Mouse (Mus musculus) embryonic facial prominence, embryonic 10.5 days (tissue): ENCODE results near the gene Pbx4. TPM values are rescaled to one million over a fixed set of nuclear protein-coding genes. Genes with fewer than 3 reads are reported as not detected.
A peak's percentile ranks its signal among the peaks of the same experiment; 100 is the strongest.

Experiments used
- DNase-seq: peaks from one replicate; pipeline ENCODE4 v3.0.0-alpha.2; 2017; ENCODE audit warnings: low spot score
- H3K27ac ChIP-seq: fragments of 300-500 bp; sonication (generic); replicated peaks from 2 replicates; pipeline ENCODE4 v1.5.1; 2016; ENCODE audit warnings: mild to moderate bottlenecking
- H3K27me3 ChIP-seq: fragments of 300-500 bp; sonication (generic); replicated peaks from 2 replicates; pipeline ENCODE4 v1.6.1; 2016; ENCODE audit warnings: low read depth, mild to moderate bottlenecking; ENCODE audit not compliant: poor library complexity, severe bottlenecking
- H3K36me3 ChIP-seq: fragments of 300-500 bp; sonication (generic); replicated peaks from 2 replicates; pipeline ENCODE4 v1.6.1; 2016; ENCODE audit warnings: mild to moderate bottlenecking, moderate library complexity
- H3K4me1 ChIP-seq: fragments of 300-500 bp; sonication (generic); 2 replicates; pipeline ENCODE4 v1.6.1; 2016
- H3K4me3 ChIP-seq: fragments of 300-500 bp; sonication (generic); 2 replicates; pipeline ENCODE4 v1.5.1; 2016; ENCODE audit warnings: mild to moderate bottlenecking, moderate library complexity
- H3K9me3 ChIP-seq: fragments of 300-500 bp; sonication (generic); 2 replicates; pipeline ENCODE4 v1.6.1; 2016; ENCODE audit warnings: mild to moderate bottlenecking
- WGBS: fragments of 180-500 bp; shearing (Covaris S2); methylation state at CpG from one replicate; pipeline ENCODE4 v1.1.7; 2016; 5-methylcytosine and 5-hydroxymethylcytosine counted together
- polyA plus RNA-seq: library from polyadenylated mRNA; unstranded; fragments of >200 nt; fragmentation: Nextera tagmentation; extraction: Ambion mirVana; gene quantifications from 2 replicates; pipeline ENCODE4 v1.2.1, GENCODE M21; 2016

Pbx4 gene
- polyA plus RNA-seq, 1 experiment from 2014 or later = 17.1 TPM

DNA sequence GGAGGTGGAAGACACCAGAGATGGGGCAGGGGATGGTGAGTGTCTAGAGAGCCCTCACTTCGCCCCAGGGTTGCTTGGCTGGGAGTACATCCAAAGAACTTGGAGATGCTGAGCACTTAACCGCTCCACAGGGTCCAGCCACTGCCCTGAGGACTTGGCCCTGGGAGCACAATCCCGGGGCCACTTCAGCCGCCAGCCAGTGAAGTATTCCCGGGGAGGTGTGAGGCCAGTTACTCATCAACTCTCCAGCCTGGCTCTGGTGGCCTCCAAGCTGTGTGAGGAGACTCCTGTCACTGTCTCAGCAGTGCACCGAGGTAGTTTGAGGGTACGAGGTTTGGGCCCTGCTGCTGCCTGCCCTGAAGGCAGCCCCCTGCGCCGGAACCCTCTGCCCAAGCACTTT, 11.8 kb upstream of the Pbx4 start:
- peaks cover 64% of the 10 kb centered on the region for H3K36me3 ChIP-seq
- 84% methylated on average over 9 of the region's 9 CpGs for WGBS
- peaks cover 42% of the 10 kb centered on the region for H3K4me1 ChIP-seq
- DNase-seq = no peak
- no peaks in the 10 kb centered on the region for H3K9me3 ChIP-seq
- H3K27ac ChIP-seq = no peak overlapping the region
- no peak overlapping the region for H3K4me3 ChIP-seq
- peaks cover 5% of the 10 kb centered on the region; the same call in 1 of the 2 replicates for H3K27me3 ChIP-seq

DNA sequence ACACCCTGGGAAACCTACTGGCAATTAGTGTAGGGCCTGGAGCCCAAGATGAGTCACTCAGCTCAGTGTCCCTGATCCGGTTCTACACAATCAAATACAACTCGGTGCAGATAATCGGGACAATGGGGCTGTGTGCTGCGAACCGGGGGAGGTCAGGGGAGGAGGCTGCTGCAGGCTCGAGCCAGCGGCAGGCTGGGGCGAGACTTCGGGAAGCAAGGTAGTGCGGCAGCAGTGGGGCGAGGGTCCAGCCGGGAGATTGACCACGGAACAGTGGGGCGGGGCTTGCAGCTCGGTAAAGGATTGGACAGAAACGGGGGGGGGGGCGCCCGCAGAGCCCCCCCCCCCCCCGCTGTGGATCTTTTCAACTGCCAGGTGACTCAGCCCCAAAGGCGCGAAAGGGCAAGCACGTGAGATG, 10.3 kb upstream of the Pbx4 start:
- Histone ChIP-seq H3K4me3 (peak overlapping the region; percentile 67), H3K27ac (peak overlapping the region; percentile 85), H3K36me3 (peaks cover 64% of the 10 kb centered on the region), H3K27me3 (peaks cover 5% of the 10 kb centered on the region; the same call in 1 of the 2 replicates), H3K9me3 (no peaks in the 10 kb centered on the region), H3K4me1 (peaks cover 35% of the 10 kb centered on the region)
- DNase-seq = no peak
- 2% methylated on average over 17 of the region's 22 CpGs for WGBS

DNA sequence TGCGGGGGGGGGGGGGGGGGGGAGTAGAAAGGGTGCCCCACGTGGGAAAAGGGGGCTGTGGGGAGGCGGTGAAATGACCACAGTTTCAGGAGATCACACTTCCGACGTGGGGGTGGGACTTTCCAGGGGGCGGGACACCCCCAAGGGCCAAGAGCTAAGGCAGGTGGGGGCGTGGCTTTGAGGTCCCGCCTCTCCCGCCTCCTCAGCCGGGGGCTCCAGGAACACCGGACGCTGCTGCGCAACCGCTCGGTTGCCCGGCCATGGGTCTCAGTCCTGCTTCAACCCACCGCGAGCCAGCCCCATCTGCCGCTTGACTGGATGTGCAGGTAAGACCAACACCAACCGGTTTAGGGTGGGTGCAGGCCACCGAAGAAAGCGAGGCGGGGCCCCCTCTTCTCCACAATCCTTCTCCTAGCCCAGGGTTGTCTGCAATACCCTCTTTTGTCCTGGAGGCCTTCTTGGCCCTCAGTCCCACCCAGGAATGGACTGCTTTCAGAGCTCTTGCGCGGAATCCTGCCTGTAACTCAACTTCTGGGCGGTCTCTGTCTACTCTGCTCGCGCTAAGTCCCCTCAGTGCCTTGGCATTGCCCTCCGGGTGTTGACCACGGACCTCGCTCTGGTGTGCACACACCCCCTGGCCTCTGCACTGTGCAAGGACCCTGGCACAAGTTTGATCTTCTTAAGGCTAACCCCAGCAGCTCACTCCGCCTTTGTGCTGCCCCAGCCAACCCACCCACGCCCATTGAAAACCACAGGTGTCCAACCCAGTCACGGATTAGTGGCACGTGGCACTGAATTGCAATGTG, 9.7 kb upstream of the Pbx4 start, which contains the start of gene Lpar2:
Lpar2 (plus strand) TSS at position 44 of the 806 bp plus-strand sequence.
- DNase-seq = peak; percentile 93
- peaks cover 35% of the 10 kb centered on the region for H3K4me1 ChIP-seq
- peaks cover 64% of the 10 kb centered on the region for H3K36me3 ChIP-seq
- H3K27me3 ChIP-seq = peaks cover 5% of the 10 kb centered on the region; the same call in 1 of the 2 replicates
- 1% methylated on average over 32 of the region's 35 CpGs for WGBS
- no peaks in the 10 kb centered on the region for H3K9me3 ChIP-seq
- H3K27ac ChIP-seq = peak within 1 kb of the TSS; percentile 85
- peak within 1 kb of the TSS; percentile 67 for H3K4me3 ChIP-seq

DNA sequence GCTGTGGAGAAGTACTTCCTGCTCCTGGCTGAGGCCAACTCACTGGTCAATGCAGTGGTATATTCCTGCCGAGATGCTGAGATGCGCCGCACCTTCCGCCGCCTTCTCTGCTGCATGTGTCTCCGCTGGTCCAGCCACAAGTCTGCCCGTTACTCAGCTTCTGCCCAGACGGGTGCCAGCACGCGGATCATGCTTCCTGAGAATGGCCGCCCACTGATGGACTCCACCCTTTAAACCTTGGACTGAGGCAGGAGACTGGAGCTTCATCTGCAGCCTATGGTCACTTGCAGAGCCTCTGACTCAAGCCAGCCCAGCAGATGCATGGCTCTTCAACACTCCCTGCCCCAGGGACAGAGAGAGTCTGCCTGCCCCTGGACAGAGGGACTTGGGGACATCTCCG, 5.9 kb upstream of the Pbx4 start:
- no peak overlapping the region for H3K27ac ChIP-seq
- H3K4me1 ChIP-seq = peaks cover 36% of the 10 kb centered on the region
- no peaks in the 10 kb centered on the region for H3K27me3 ChIP-seq
- no peak for DNase-seq
- H3K36me3 ChIP-seq = peaks cover 69% of the 10 kb centered on the region
- 95% methylated on average over 12 of the region's 12 CpGs for WGBS
- H3K4me3 ChIP-seq = 0 out of 2 replicates have a peak overlapping the region, but pooled peaks have one; percentile 3
- no peaks in the 10 kb centered on the region for H3K9me3 ChIP-seq

DNA sequence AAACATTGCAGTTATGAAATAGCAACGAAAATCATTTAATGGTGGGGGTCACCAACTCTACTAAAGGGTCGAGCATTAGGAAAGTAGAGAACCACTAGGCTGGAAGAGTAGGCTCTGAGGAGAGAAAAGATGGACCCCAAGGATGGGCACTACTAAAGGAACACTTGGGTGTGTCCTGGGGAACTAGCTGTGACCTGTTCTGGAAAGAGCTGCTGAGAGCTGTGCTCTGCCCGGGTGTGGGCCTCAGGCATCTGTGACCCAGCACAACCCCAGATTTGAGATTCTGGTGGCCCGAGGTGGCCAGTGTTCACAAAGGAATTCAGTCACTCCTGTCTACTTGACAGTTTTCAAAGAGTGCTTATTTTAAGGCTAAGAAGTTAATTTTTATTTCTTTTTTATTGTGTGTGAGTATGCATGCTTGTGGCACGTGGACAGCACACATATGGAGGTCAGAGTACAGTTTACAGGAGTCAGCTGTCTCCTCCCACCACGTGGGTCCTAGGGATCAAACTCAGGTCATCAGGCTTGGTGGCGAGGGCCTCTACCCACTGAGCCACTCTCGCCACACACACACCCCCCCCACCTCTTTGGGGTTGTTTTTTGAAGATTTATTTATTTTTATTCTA, 4.9 kb downstream of the Pbx4 start:
- Histone ChIP-seq H3K36me3 (0 out of 2 replicates have a peak, but pooled peaks cover 4% of the 10 kb centered on the region), H3K4me1 (peaks cover 11% of the 10 kb centered on the region), H3K27me3 (peaks cover 8% of the 10 kb centered on the region; the same call in 1 of the 2 replicates), H3K9me3 (no peaks in the 10 kb centered on the region), H3K27ac (no peak overlapping the region), H3K4me3 (no peak overlapping the region)
- WGBS = 82% methylated on average over 8 of the region's 8 CpGs
- DNase-seq = no peak

DNA sequence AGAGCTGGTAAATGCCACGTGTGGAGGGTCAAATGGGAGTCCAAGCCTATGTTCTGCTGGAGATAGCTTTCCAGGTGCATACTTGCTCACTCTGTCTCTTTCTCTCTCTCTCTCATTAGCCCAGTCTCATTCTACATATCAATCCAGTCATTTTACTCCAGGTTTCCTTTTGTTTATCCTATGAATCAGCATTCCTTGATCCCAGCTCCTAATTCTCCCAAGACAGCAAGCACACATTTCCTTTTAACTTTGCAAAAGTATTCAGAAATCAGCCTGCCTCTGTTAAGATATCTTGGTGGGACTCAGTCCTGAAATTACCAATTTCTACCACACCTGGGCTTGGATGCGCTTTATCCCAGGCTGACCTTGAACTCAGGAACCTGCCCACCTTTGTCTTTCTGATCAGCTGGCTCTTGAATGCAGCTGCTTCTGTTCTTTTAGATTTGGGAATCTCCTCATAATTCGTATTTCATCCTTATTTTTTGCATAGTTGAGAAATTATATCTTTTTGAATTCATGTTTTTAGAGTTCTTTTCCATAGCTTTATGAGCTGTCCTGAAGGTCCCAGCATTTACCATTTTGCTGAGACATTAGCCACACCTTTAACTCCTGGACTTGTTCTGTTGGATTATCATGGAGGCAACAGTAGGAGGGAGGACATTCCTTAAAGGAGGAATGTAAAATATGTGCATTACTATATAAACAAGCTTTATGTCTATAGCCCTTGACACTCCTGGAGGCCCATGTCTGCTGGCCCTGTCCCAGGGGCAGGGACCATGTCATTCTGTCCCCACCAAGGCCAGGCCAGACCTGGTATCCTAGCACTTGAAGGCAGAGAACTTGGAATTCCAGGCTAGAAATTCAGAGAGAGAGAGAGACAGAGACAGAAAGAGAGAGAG, 15.1 kb downstream of the Pbx4 start:
- Histone ChIP-seq H3K4me3 (no peak overlapping the region), H3K27ac (no peak overlapping the region)
- WGBS = 65% methylated on average over 3 of the region's 3 CpGs

DNA sequence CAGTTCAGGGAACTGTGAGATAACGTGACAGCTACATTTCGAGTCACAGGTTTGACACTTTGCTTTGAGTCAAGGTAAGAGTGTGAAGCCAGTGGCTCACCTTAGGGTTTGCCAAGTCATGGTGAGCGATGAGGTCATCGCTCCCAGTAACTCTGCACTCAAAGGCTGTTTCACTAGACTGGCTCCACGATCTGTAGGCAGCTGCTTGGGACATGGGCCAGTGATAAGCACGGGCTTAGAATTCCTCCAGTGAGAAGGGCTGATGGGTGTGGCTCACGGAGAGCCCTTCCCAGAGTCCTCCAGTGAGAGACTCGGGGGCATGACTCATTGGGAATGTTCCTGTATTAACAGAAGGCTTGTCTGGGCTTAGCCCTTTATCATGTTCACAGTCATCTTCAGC, 16.7 kb downstream of the Pbx4 start:
- 88% methylated on average over 8 of the region's 8 CpGs for WGBS
- Histone ChIP-seq H3K4me1 (no peaks in the 10 kb centered on the region), H3K4me3 (no peak overlapping the region), H3K27me3 (no peaks in the 10 kb centered on the region), H3K27ac (no peak overlapping the region), H3K36me3 (no peaks in the 10 kb centered on the region; the same call in none of the 2 replicates), H3K9me3 (no peaks in the 10 kb centered on the region)
- no peak for DNase-seq

More for the DNA sequence above, 15.1 kb downstream of the Pbx4 start:
- Histone ChIP-seq H3K9me3 (no peaks in the 10 kb centered on the region), H3K36me3 (no peaks in the 10 kb centered on the region; the same call in none of the 2 replicates), H3K27me3 (no peaks in the 10 kb centered on the region), H3K4me1 (no peaks in the 10 kb centered on the region)
- DNase-seq = no peak

DNA sequence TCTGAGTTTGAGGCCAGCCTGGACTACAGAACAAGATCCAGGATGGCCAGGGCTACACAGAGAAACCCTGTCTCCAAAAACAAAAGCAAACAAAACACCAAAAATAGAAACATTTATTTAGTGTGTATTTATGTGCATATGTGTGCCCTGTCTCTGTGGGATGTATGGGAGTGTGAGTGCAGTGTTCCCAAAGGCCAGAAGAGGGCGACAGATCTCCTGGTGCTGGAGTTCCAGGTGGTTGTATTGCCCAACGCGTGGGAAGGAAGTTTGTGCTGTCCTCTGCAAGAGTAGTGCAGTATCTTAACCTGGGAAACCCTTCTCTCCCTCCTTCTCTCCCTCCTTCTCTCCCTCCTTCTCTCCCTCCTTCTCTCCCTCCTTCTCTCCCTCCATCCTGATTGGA, 17.6 kb downstream of the Pbx4 start:
- H3K36me3 ChIP-seq = no peaks in the 10 kb centered on the region; the same call in none of the 2 replicates
- no peaks in the 10 kb centered on the region for H3K27me3 ChIP-seq
- WGBS = 46% methylated on average over 3 of the region's 3 CpGs
- no peaks in the 10 kb centered on the region for H3K9me3 ChIP-seq
- no peak overlapping the region for H3K27ac ChIP-seq
- DNase-seq = peak; percentile 25
- no peak overlapping the region for H3K4me3 ChIP-seq
- no peaks in the 10 kb centered on the region for H3K4me1 ChIP-seq

DNA sequence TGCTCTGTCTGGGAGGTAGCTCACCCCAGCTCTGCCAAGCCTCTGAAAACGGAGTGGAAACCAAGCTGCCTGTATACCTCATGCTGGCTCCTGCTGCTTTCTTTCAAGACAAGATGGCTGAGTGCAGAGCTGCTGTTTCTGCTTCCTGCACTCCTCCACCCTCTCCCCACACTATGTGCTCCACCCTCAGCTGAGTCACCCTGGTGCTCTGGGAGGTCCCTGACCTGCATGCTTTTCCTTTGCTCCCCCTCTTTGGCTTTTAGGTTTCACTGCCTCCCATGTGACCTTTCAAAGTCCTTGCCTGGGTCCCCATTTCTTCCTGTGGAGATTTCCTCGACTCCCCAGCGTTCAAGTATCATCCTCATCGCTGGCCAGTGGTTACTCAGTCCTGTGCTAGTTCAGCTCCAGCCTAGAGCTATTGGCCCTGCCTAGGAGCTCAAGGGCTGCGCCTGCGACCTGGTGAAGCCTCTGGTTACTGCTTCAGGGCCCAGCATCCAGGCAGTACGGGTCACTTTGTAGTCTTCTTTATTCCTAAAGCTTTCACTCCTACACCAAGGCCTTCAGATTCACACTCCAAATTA, 18.7 kb downstream of the Pbx4 start:
- Histone ChIP-seq H3K36me3 (no peaks in the 10 kb centered on the region; the same call in none of the 2 replicates), H3K9me3 (no peaks in the 10 kb centered on the region), H3K4me3 (no peak overlapping the region), H3K27me3 (no peaks in the 10 kb centered on the region), H3K4me1 (no peaks in the 10 kb centered on the region), H3K27ac (no peak overlapping the region)
- WGBS = 80% methylated on average over 7 of the region's 7 CpGs
- DNase-seq = no peak

DNA sequence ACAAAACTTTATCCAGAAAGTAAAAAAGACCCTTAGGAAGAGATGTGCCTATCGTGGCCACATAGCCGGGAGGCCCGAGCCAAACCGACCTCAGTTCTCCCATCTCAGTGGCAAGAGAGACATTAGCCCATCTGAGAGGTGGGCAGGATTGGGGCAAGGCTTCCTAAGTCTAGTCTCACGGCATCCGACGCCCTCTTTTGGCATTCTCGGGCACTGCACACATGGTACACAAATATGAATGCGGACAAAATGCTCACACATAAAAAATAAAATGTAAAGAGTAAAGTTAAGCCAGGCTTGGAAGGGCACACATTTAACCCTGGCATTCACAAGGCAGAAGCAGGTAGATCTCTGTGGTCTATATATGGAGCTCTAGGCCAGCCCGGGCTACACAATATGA, 21.6 kb downstream of the Pbx4 start:
- 93% methylated on average over 10 of the region's 10 CpGs for WGBS
- Histone ChIP-seq H3K4me1 (no peaks in the 10 kb centered on the region), H3K27ac (no peak overlapping the region), H3K4me3 (no peak overlapping the region), H3K36me3 (no peaks in the 10 kb centered on the region; the same call in none of the 2 replicates), H3K27me3 (no peaks in the 10 kb centered on the region), H3K9me3 (no peaks in the 10 kb centered on the region)
- DNase-seq = no peak

DNA sequence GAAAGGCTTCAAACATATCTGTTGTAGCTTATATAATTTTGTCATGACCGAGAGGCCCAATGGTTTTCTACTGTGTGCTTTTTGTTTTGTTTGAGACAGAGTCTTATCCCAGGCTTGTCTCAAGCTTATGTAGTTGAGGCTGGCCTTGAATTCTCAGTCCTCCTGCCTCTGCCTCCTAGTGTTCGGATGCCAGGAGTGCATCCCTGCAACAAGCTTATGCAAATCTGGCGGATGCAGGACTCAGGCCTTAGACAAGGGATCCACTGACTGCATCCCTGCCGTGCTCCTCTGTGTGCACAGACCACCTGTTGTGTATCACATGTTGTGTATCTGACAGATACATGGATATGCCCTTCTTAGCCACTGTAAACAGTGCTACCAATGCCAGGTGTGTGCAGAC, 28.5 kb downstream of the Pbx4 start:
- DNase-seq = no peak
- WGBS = 61% methylated on average over 4 of the region's 4 CpGs
- no peak overlapping the region for H3K27ac ChIP-seq
- no peaks in the 10 kb centered on the region for H3K4me1 ChIP-seq
- no peaks in the 10 kb centered on the region for H3K27me3 ChIP-seq
- H3K4me3 ChIP-seq = no peak overlapping the region
- H3K9me3 ChIP-seq = no peaks in the 10 kb centered on the region
- H3K36me3 ChIP-seq = peaks cover 12% of the 10 kb centered on the region

DNA sequence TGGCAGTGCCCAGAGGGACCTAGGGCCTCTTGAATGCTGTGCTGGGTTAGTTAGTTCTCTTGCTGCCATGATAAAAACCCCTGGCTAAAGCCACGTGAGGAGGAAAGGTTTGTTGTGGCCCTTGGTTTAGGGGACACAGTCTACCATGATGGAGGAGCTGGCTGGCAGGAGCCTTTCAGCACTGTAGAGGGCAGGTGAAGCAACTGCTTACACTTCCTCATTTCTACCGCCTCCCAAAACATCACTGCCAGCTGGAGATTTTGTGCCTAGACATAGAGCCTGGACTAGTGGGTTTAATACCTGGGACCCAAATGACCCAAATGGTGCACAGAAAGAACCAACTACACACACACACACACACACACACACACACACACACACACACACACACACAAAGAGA, 29.0 kb downstream of the Pbx4 start:
- 64% methylated on average over 2 of the region's 2 CpGs for WGBS
- no peak overlapping the region for H3K4me3 ChIP-seq

More for the DNA sequence above, 29.0 kb downstream of the Pbx4 start:
- DNase-seq = no peak
- Histone ChIP-seq H3K4me1 (no peaks in the 10 kb centered on the region), H3K27ac (no peak overlapping the region), H3K36me3 (peaks cover 12% of the 10 kb centered on the region), H3K9me3 (no peaks in the 10 kb centered on the region), H3K27me3 (no peaks in the 10 kb centered on the region)
